In the genomic region with DNA sequence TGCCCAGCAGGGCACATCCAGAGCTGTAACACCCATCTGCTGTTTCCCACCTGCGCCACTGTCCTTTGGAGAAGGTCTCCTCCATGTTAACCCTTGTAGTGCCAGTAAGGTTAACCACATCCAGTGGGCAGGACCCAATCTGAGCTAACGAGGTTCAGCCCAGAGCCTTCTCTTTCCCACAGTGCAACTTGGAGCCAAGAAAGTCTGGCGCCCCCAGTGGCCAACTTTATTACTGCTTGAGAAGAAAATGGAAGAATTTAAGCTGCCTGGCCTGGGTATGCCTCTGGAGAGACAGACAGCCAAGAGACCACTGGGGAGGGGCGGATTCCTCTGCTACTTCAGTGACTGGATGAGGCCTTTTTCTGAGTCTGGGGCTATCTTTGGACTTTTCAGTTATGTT, we compare ENCODE assay signal across 8 mouse cellular contexts.
DNase-seq lines count a peak whose midpoint lies in the region; ATAC-seq and TF ChIP-seq lines count a peak whose summit lies in the region.

No protein-coding gene starts in this region.

- DNase-seq in gastrocnemius, adult 18-20 months (ENCODE audit: low spot score): peak; percentile 55
- no peak for DNase-seq in gastrocnemius, postnatal 25 days
- DNase-seq in CD4-positive, CD25-positive, alpha-beta regulatory T cell, adult 2 months (ENCODE audit: low read depth, low spot score): peak; percentile 75
- DNase-seq in adrenal gland, postnatal 36 days: peak; percentile 55 to 63
- DNase-seq in embryonic facial prominence, embryonic 14.5 days (ENCODE audit: low spot score): peak; percentile 46
- DNase-seq in induced T-regulatory cell, adult 2 months (ENCODE audit: low read depth): peak; percentile 83
- DNase-seq in lung, embryonic 14.5 days: peak; percentile 88
- peak; percentile 20 for DNase-seq in right cerebral cortex, postnatal 25 days

- H3K27me3 ChIP-seq in embryonic facial prominence, embryonic 14.5 days (replicated peaks; ENCODE audit: control insufficient read depth, insufficient read depth, low read length): no peaks in the 10 kb centered on the region
- H3K27me3 ChIP-seq in lung, embryonic 14.5 days (ENCODE audit: insufficient read depth, low read length): no peaks in the 10 kb centered on the region

- WGBS in embryonic facial prominence, embryonic 14.5 days: 45% methylated on average over 4 of the region's 4 CpGs
- WGBS in lung, embryonic 14.5 days: 48% methylated on average over 4 of the region's 4 CpGs

- peaks cover 3% of the 10 kb centered on the region; the same call in 1 of the 2 replicates for H3K4me1 ChIP-seq in embryonic facial prominence, embryonic 14.5 days (ENCODE audit: control insufficient read depth, insufficient read depth, low read length)
- H3K4me1 ChIP-seq in lung, embryonic 14.5 days (ENCODE audit: insufficient read depth): no peaks in the 10 kb centered on the region

- H3K4me2 ChIP-seq in embryonic facial prominence, embryonic 14.5 days (ENCODE audit: low read depth, low read length): no peak overlapping the region
- H3K4me2 ChIP-seq in lung, embryonic 14.5 days: no peak overlapping the region

- no peak overlapping the region for H3K9ac ChIP-seq in embryonic facial prominence, embryonic 14.5 days (ENCODE audit: low read depth, low read length)
- H3K9ac ChIP-seq in lung, embryonic 14.5 days: no peak overlapping the region

- no peak overlapping the region for H3K27ac ChIP-seq in embryonic facial prominence, embryonic 14.5 days (replicated peaks; ENCODE audit: low read depth, low read length)
- H3K27ac ChIP-seq in lung, embryonic 14.5 days (ENCODE audit: low read depth): no peak overlapping the region

- peak; percentile 80 for TF ChIP-seq CTCF in lung, embryonic 14.5 days (IDR thresholded peaks at IDR 0.05; ENCODE audit: low read depth)

- 0 out of 2 replicates have a peak, but pooled peaks cover 4% of the 10 kb centered on the region for H3K36me3 ChIP-seq in embryonic facial prominence, embryonic 14.5 days (ENCODE audit: control insufficient read depth, insufficient read depth, low read length)
- H3K36me3 ChIP-seq in lung, embryonic 14.5 days (ENCODE audit: insufficient read depth): no peaks in the 10 kb centered on the region

- no peak for ATAC-seq in embryonic facial prominence, embryonic 14.5 days (ENCODE audit: low read depth)
- ATAC-seq in lung, embryonic 14.5 days (ENCODE audit: insufficient read depth): no peak

- H3K9me3 ChIP-seq in embryonic facial prominence, embryonic 14.5 days (ENCODE audit: control insufficient read depth, low read length): no peaks in the 10 kb centered on the region
- H3K9me3 ChIP-seq in lung, embryonic 14.5 days (ENCODE audit: low read depth, low read length): no peaks in the 10 kb centered on the region

- H3K4me3 ChIP-seq in embryonic facial prominence, embryonic 14.5 days (ENCODE audit: low read depth, low read length): no peak overlapping the region
- no peak overlapping the region for H3K4me3 ChIP-seq in lung, embryonic 14.5 days (ENCODE audit: low read depth, low read length)
